Mouse (Mus musculus) lung, postnatal 14 days (tissue): ENCODE measurements at regions not wholly inside any gene's neighbourhood (a gene's known extent, or its start where the extent isn't known, plus 50 kb on each side); places are given as distances from the start of the nearest gene placed in this dataset.
A peak's percentile ranks its signal among the peaks of the same experiment; 100 is the strongest.

Experiments
- DNase-seq: peaks from one replicate; pipeline ENCODE4 v3.0.0; 2021

GRCm38 (mm10) chr3:9373896-9374295 is 236.0 kb downstream of the Zfp704 start:
- no peak for DNase-seq

- DNase-seq, result no peak
Measured at GRCm38 (mm10) chr3:9370096-9370495, 239.8 kb downstream of the Zfp704 start.

DNA sequence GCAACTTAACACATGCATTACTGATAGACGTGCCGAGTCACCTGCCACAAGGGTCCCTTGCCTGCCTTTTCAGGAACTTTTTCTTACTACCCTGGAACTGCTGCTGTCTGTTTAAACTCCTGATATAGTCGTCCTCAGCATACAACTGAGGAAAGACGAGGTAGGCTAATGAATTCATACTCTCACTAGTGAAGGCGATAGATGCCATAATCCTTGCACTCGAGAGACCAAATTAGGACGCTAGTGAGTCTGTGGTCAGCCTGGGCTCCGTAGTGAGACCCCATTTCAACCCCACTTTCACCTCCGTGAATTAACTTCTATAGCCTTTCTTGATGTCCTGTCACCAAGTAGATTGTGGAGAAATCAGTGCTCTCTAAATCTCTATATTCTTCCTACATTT is 244.1 kb downstream of the Zfp704 start:
- DNase-seq, result no peak

DNA sequence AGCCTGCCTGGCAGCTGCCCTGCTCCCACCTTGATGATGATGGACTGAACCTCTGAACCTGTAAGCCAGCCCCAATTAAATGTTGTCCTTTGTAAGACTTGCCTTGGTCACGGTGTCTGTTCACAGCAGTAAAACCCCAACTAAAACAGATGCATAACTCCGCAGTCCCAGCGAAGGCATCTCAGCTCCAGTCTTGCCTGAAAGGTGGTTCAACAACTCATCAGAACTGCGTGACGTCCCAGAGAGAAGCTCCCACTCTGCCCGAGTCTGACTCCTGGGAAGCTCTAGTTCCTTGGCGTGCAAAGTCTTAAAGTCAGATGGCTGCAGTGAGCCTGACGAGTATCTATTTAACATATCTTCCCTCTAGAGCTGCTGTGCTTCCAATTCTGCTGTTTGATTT is 250.7 kb downstream of the Zfp704 start:
- no peak for DNase-seq

DNA sequence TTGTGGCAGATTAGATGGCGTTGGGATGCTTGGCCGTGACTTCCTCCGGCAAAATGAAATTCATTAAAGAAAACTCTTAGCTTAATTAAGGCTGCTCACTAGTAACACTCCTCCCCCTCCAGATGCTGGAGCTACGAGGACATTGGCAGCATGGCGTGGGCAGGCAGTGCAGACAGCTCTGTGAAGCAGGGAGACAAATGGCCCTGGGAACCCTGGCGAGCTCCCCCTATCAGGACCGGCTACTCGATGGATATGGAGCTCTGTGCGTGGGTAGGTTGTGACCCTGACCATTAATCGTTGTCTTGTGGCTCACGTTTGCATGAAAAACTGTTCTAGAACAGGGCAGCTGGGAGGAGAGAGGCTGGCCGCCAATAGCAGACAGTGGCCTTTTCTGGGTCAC is 251.8 kb downstream of the Zfp704 start:
- DNase-seq, result no peak

- no peak for DNase-seq
Measured at GRCm38 (mm10) chr3:9357639-9358038, 252.2 kb downstream of the Zfp704 start.

- DNase-seq, result no peak
Measured at GRCm38 (mm10) chr3:9355875-9356274, 254.0 kb downstream of the Zfp704 start.

DNA sequence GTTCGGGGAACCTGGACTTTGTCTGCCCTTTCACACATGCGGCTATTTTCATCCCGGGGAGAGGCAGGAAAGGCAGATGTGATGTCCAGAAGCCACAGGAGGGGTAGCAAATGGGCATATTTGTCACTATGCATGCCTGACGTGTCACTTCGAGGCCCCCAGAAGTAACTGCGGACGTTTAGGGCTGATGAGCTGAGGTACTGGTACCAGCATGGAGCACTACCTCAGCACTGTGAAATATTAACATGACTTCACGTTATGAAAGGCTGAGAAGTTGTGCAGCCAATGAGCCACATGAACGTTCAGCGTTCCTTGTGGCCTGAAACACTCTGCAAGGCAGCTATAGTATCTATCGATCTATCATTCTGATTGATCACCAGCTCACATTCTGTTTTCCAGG is 255.1 kb downstream of the Zfp704 start:
- DNase-seq, result no peak

- DNase-seq, result no peak
Measured at GRCm38 (mm10) chr3:9352251-9352650, 257.6 kb downstream of the Zfp704 start.

DNA sequence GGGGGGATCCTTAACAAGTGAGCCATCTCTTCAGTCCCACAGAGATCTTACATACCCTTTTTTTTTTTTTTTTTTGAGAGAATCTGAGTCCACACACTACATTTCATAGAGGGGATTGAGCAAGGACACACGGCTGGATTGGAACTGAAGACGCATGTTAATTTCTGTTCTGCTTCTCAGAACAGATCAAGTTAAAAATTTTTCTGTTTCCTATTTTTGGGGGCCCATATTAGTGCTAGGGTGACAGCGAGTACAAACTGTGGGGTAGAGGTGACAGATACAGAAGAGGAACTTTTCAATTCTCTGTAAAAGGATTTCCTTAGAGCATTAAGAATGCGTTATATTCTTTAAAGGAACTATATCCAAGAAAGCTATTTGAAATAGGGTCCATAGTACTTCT is 260.1 kb downstream of the Zfp704 start:
- no peak for DNase-seq

- peak; percentile 38 for DNase-seq
Measured at GRCm38 (mm10) chr3:9347446-9347860, 262.4 kb downstream of the Zfp704 start.

DNA sequence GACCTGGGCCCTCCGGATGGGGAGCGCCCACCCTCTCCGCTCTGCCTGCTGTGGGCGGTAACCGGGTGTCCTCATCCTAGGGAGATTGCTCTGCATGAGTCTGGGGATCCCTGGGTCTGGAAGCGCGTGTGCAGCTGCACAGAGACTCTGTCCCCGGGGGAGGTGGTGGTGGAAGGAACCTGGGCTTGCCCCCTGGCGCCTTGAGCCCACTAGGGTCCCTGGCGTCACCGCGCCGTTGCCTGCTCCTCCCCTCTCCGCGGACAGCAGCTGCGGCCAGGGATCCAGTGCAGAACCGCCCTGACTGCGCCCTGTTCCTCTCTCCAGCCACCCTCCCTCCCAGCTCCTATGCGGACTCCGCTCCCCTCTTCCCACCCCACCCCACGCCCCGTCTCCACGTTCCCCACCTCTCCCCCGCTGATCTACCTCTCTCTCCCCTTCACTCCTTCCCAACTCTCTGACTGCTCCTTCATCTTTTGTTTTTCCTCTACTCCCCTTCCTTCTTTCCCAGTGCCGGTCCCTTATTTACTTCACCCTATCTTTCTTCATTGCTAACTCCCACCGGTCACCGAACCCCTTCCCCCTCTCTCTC is 262.9 kb downstream of the Zfp704 start:
- DNase-seq, result peak; percentile 34

- DNase-seq, result no peak
Measured at GRCm38 (mm10) chr3:9346356-9346755, 263.5 kb downstream of the Zfp704 start.

DNA sequence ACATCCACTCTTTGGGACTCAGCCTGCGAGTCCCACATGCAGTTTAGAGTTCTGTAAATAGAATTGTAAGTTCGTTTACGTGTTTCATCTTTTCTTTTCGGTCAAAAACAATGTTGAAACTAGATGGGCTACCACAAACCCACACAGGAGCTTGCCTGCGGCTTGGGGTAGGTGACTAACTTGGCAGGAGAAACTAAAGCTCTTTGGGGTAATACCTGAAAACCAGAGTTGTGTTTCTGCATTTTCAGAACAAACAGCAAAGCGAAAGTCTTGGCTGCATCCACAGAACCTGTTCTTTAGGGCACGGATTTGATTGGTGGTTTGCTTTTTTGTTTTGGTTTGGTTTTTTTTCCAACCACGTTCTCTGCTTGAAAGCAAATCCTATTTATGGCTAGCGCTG is 264.0 kb downstream of the Zfp704 start:
- DNase-seq, result no peak

- DNase-seq, result no peak
Measured at GRCm38 (mm10) chr3:9343586-9343985, 266.3 kb downstream of the Zfp704 start.

DNA sequence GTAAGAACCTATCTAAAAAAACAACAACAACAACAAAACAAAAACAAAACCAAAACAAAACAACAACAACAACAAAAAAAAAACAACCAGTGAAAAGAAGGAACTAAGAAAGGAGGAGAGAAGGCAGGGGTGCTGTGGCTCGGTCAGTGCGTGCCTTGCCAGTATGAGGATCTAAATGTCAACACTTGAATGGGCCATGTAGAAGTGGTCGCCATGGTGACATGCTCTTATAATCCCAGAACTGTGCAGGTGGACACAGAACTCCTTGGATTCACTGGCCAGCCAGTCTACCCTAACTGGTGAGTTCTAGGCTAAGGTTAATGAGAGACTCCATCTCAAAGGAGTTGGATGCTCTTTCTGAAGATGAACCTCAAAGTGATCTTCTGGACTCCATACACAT is 267.7 kb downstream of the Zfp704 start:
- DNase-seq, result no peak

- no peak for DNase-seq
Measured at GRCm38 (mm10) chr3:9341657-9342056, 268.2 kb downstream of the Zfp704 start.

GRCm38 (mm10) chr3:9341244-9341643 is 268.6 kb downstream of the Zfp704 start:
- DNase-seq, result no peak

DNA sequence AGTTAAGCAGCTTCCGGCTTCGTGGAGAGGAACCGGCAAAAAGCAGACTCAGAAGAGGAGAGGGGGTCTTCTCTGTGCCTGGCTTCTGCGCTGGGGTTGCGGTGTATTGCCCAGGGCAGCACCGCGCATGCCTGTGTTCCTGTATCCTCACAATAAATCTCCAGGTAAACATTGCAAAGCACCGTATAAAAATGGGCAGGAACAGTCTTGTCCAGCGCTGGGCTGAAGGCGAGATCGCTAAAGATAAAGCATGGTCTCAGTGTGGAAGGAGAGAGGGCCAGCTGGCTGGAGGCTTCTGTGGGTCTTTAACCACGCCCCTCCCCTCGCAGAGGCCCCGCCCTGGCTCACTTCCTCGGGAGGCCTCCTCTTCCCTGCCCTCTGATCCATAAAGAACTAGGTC is 269.1 kb downstream of the Zfp704 start:
- DNase-seq, result peak; percentile 65

DNA sequence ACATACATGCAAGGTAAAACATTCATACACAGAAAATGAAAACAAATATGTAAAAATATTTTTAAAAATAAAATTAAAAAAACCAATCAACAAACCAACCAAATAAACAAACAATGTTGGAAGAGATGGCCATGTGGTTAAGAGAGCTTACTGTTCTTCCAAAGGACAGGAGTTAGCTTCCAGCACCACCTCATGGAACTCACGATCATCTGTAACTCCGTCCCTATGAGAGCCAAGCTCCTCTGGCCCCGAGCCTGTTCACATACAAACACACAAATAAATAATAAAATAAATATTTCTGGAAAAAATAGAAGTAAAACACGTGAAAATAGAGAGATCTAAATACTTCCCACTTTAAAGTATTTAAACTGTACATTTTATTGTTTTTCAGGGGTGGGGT is 269.5 kb downstream of the Zfp704 start:
- DNase-seq, result no peak

DNA sequence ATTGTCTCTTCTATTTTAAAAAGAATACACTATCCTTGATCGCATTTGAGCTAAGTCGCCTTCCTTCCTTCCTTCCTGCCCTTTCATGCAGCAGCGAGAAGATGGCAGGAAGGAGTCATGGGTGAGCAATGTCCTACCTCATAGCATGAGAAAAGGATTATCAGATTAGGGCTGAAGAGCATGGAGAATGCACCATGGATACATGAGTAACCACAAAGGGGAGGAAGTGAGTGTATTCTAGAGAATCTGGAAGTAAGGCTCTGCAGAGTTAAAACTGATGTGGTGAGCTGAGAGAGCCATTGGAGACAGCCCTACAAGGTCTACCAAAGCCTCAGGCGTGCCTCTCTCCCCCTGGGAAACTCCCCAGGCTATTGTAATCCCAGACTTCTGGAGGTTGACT is 270.2 kb downstream of the Zfp704 start:
- no peak for DNase-seq

DNA sequence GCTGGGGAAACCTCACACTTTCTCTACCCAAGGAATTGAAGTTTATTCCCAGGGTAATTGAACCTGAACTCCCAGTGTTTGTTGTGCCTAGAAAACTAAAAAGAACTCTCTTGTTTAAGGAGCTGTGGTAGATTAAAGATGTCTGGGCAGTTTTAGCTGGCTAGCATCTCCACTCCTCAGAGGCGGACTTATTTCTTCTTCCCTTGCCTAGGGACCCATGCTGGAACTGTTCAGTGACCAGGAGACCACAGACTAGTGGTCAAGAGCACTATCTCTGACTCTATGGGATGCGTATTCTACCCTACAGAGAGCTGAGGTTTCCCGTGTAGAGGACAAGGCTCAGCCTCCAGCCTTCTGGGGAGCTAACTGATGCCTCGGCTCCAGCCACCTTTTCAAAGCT is 274.3 kb downstream of the Zfp704 start:
- DNase-seq, result no peak
